Comparison of ENCODE assay signal across 8 mouse cellular contexts in the genomic region with DNA sequence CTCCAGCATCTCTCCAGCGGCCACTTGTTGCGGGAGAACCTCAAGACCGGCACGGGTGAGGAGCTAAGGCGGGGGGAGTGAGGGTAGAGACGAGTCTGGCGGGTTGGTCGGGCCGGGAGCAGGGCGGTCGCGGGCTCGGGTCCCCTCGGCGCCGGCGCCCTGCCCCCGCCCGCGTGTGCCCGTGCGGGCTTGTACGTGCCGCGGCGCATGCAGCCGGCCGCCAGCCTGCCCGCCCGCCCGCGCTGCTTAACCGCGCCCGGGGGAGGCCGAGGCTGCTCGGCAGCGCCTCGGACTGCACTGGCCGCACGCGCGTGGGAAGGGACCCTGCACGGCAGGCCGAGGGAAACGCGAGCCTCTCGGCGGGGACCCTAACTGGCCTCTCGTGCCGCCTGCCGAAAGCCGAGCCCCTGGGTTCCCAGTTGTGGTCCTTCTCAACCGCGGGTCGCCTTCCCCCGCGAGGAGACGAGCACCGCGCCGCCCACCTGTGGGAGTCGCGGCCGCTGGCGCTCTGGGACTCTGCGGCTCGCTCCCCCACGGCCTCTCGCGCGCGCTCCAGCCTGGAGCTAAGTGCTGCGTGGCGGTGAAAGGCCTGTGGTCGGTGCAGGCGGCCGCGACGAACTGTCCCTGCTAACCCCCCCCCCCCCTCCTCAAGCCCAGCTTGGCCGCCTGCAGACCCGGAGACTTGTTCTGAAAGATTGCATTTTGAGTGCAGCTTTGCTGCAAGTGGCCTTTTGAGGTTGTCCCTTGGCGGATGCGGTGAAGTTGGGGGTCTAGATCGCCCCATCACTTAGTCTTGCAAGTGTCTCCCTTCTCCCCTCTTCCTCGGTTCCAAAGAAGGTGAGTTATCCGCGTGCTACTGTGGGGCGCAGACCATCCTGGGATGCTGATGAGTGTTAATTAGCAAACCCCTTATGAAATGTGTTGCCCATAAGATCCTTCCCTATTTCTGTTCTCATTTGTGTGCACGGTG. TPM values are rescaled to one million over a fixed set of nuclear protein-coding genes. Genes with fewer than 3 reads are reported as not detected.
A peak's percentile ranks its signal among the peaks of the same experiment; 100 is the strongest.
DNase-seq lines count a peak whose midpoint lies in the region; ATAC-seq and TF ChIP-seq lines count a peak whose summit lies in the region.

No protein-coding gene starts in this region.

- no peak for TF ChIP-seq CTCF in bone marrow macrophage, adult 2 months (IDR thresholded peaks at IDR 0.05; ENCODE audit: low read depth, low read length)

- H3K4me1 ChIP-seq in lung, embryonic 15.5 days, result peaks cover 17% of the 10 kb centered on the region
- H3K4me1 ChIP-seq in bone marrow macrophage, adult 2 months (ENCODE audit: control insufficient read depth, insufficient read depth, low read length), result 0 out of 2 replicates have a peak, but pooled peaks cover 2% of the 10 kb centered on the region
- peaks cover 9% of the 10 kb centered on the region; the same call in 1 of the 2 replicates for H3K4me1 ChIP-seq in embryonic facial prominence, embryonic 14.5 days (ENCODE audit: control insufficient read depth, insufficient read depth, low read length)
- no peaks in the 10 kb centered on the region for H3K4me1 ChIP-seq in intestine, embryonic 15.5 days (replicated peaks)
- H3K4me1 ChIP-seq in midbrain, embryonic 15.5 days, result peaks cover 7% of the 10 kb centered on the region; the same call in 1 of the 2 replicates

- H3K27me3 ChIP-seq in lung, embryonic 15.5 days, result peaks cover 7% of the 10 kb centered on the region; the same call in 1 of the 2 replicates
- H3K27me3 ChIP-seq in embryonic facial prominence, embryonic 14.5 days (replicated peaks; ENCODE audit: control insufficient read depth, insufficient read depth, low read length), result no peaks in the 10 kb centered on the region
- H3K27me3 ChIP-seq in intestine, embryonic 15.5 days (replicated peaks), result no peaks in the 10 kb centered on the region
- H3K27me3 ChIP-seq in midbrain, embryonic 15.5 days (replicated peaks), result peaks cover 9% of the 10 kb centered on the region

- H3K4me3 ChIP-seq in lung, embryonic 15.5 days, result peak overlapping the region; percentile 77
- peak overlapping the region; percentile 79 for H3K4me3 ChIP-seq in bone marrow macrophage, adult 2 months (ENCODE audit: insufficient read depth, low read length)
- H3K4me3 ChIP-seq in embryonic facial prominence, embryonic 14.5 days (ENCODE audit: low read depth, low read length), result peak overlapping the region; percentile 75
- peak overlapping the region; percentile 75 for H3K4me3 ChIP-seq in intestine, embryonic 15.5 days (replicated peaks)
- peak overlapping the region; percentile 59 for H3K4me3 ChIP-seq in midbrain, embryonic 15.5 days

- peak overlapping the region; percentile 59 for H3K27ac ChIP-seq in lung, embryonic 15.5 days
- no peak overlapping the region for H3K27ac ChIP-seq in bone marrow macrophage, adult 2 months (ENCODE audit: insufficient read depth, low read depth, low read length)
- H3K27ac ChIP-seq in embryonic facial prominence, embryonic 14.5 days (replicated peaks; ENCODE audit: low read depth, low read length), result peak overlapping the region; percentile 18; the same call in 1 of the 2 replicates
- H3K27ac ChIP-seq in intestine, embryonic 15.5 days, result no peak overlapping the region
- peak overlapping the region; percentile 48; the same call in 1 of the 2 replicates for H3K27ac ChIP-seq in midbrain, embryonic 15.5 days

- no peaks in the 10 kb centered on the region for H3K9me3 ChIP-seq in lung, embryonic 15.5 days
- H3K9me3 ChIP-seq in embryonic facial prominence, embryonic 14.5 days (ENCODE audit: control insufficient read depth, low read length), result no peaks in the 10 kb centered on the region
- H3K9me3 ChIP-seq in intestine, embryonic 15.5 days, result no peaks in the 10 kb centered on the region
- no peaks in the 10 kb centered on the region for H3K9me3 ChIP-seq in midbrain, embryonic 15.5 days

- peak; percentile 56; the same call in 1 of the 2 replicates for ATAC-seq in lung, embryonic 15.5 days (ENCODE audit: borderline replicate concordance, extremely low read depth, low FRiP score, low TSS enrichment)
- peak; percentile 77 for ATAC-seq in embryonic facial prominence, embryonic 14.5 days (ENCODE audit: low read depth)
- peak; percentile 89 for ATAC-seq in intestine, embryonic 15.5 days
- ATAC-seq in midbrain, embryonic 15.5 days (replicated peaks), result peak; percentile 83
- ATAC-seq in inflammation-experienced regulatory T-cells, adult 6 months, result no peak

- peak overlapping the region; percentile 94 for H3K4me2 ChIP-seq in lung, embryonic 15.5 days
- H3K4me2 ChIP-seq in embryonic facial prominence, embryonic 14.5 days (ENCODE audit: low read depth, low read length), result peak overlapping the region; percentile 95
- H3K4me2 ChIP-seq in intestine, embryonic 15.5 days (replicated peaks), result peak overlapping the region; percentile 97
- peak overlapping the region; percentile 100 for H3K4me2 ChIP-seq in midbrain, embryonic 15.5 days

- no peak for DNase-seq in lung, postnatal 14 days
- peak; percentile 39 for DNase-seq in embryonic facial prominence, embryonic 14.5 days (ENCODE audit: low spot score)
- DNase-seq in layer of hippocampus, postnatal 25 days (ENCODE audit: extremely low spot score in 1 of 2, low spot score in 1 of 2), result no peak

- H3K36me3 ChIP-seq in lung, embryonic 15.5 days, result no peaks in the 10 kb centered on the region
- no peaks in the 10 kb centered on the region for H3K36me3 ChIP-seq in embryonic facial prominence, embryonic 14.5 days (ENCODE audit: control insufficient read depth, insufficient read depth, low read length)
- no peaks in the 10 kb centered on the region for H3K36me3 ChIP-seq in intestine, embryonic 15.5 days
- H3K36me3 ChIP-seq in midbrain, embryonic 15.5 days (replicated peaks), result no peaks in the 10 kb centered on the region

- peak overlapping the region; percentile 73 for H3K9ac ChIP-seq in lung, embryonic 15.5 days
- peak overlapping the region; percentile 86 for H3K9ac ChIP-seq in embryonic facial prominence, embryonic 14.5 days (ENCODE audit: low read depth, low read length)
- peak overlapping the region; percentile 73 for H3K9ac ChIP-seq in intestine, embryonic 15.5 days
- peak overlapping the region; percentile 64 for H3K9ac ChIP-seq in midbrain, embryonic 15.5 days

- TF ChIP-seq POLR2A in bone marrow macrophage, adult 2 months (IDR thresholded peaks at IDR 0.05; ENCODE audit: borderline replicate concordance, low read depth, low read length), result no peak

- 2% methylated on average over 90 of the region's 90 CpGs for WGBS in lung, embryonic 15.5 days
- WGBS in embryonic facial prominence, embryonic 14.5 days, result 1% methylated on average over 23 of the region's 90 CpGs
- WGBS in intestine, embryonic 15.5 days, result 2% methylated on average over 87 of the region's 90 CpGs
- whole genome bisulfite sequencing in midbrain, embryonic 15.5 days, result under 1% methylated on average over 90 of the region's 90 CpGs

RNA-seq across cellular contexts. Expression of gene Ak4, which starts 1.1 kb away (rescaled TPM):
- 20.6 and 21.5 TPM in 2 replicates for polyA plus RNA-seq in lung, embryonic 15.5 days (2015; fragmentation: Nextera tagmentation; extraction: Ambion mirVana)
- polyA plus RNA-seq in bone marrow macrophage, adult 2 months (2012; ENCODE audit: insufficient read depth, insufficient read length, missing spikeins), result 0.39 and 0.68 TPM in 2 replicates
- polyA plus RNA-seq in embryonic facial prominence, embryonic 14.5 days (2014; fragmentation: Nextera tagmentation; extraction: Ambion mirVana), result 5.0 and 6.7 TPM in 2 replicates
- polyA plus RNA-seq in intestine, embryonic 15.5 days (2015; fragmentation: Nextera tagmentation; extraction: Ambion mirVana), result 19.4 and 25.1 TPM in 2 replicates
- polyA plus RNA-seq in midbrain, embryonic 15.5 days (2015; fragmentation: Nextera tagmentation; extraction: Ambion mirVana), result 8.1 and 9.0 TPM in 2 replicates
- under 1 TPM in 1 of 3 experiments, not detected in 2; 0.08 TPM for polyA plus RNA-seq in inflammation-experienced regulatory T-cells, adult 6 months (2017; shearing (Covaris generic))
- 10 to 100 TPM; 61.7 to 81.2 TPM for total RNA-seq in layer of hippocampus, postnatal 25 days (2021)

Comparison
In these comparisons a context has a peak if more than half of its experiments do, and no peak if none do; other contexts are left out.
1. H3K27ac ChIP-seq: peak in lung, embryonic 15.5 days (single experiment), embryonic facial prominence, embryonic 14.5 days (single experiment) and midbrain, embryonic 15.5 days (single experiment); none in bone marrow macrophage, adult 2 months (single experiment) and intestine, embryonic 15.5 days (single experiment).
2. Peak in every context shown above with its lines, with median percentiles within 50 percentile points of each other: H3K4me2 ChIP-seq, H3K4me3 ChIP-seq and H3K9ac ChIP-seq.